26 mouse cellular contexts compared by ENCODE assay signal in genomic region chr15:96794177-96794719, GRCm38 (mm10).
DNase-seq lines count a peak whose midpoint lies in the region; ATAC-seq and TF ChIP-seq lines count a peak whose summit lies in the region.
"Had no signal": no experiment of that assay in that cellular context is flagged by ENCODE, and none has a peak within 500 bp of the region (broad histone marks: within the 10 kb centered on the region; RNA-seq: fewer than 3 reads in every experiment).

No protein-coding gene starts in this region.

- intact Hi-C loops in gastrocnemius, adult 2 months (cut with DNase I), result no loop called here
- intact Hi-C loops in heart, adult 2 months (cut with DNase I), result loop anchor here (5.0 kb wide), 1 partner anchor 42 kb away; no protein-coding TSS in a partner anchor
- intact Hi-C loops in heart, postnatal 14 days (cut with DNase I), result no loop called here

- 71% methylated on average over 6 of the region's 6 CpGs for WGBS in heart, adult 2 months
- WGBS in heart, postnatal 0 days, result 52% methylated on average over 6 of the region's 6 CpGs
- WGBS in heart, embryonic 10.5 days, result 90% methylated on average over 6 of the region's 6 CpGs

- no peak overlapping the region for H3K4me3 ChIP-seq in gastrocnemius, adult 2 months
- H3K4me3 ChIP-seq in heart, adult 2 months, result no peak overlapping the region
- no peak overlapping the region for H3K4me3 ChIP-seq in heart, postnatal 0 days (ENCODE audit: low read depth, low read length)
- no peak overlapping the region for H3K4me3 ChIP-seq in heart, embryonic 10.5 days
- H3K4me3 ChIP-seq: embryonic facial prominence, embryonic 10.5 days; embryonic facial prominence, embryonic 13.5 days; erythroblast, embryonic 14.5 days; forebrain, embryonic 12.5 days; forebrain, embryonic 15.5 days; hindbrain, embryonic 12.5 days; hindbrain, embryonic 15.5 days had no signal

- H3K9ac ChIP-seq in heart, adult 2 months (ENCODE audit: low read depth, low read length), result no peak overlapping the region
- H3K9ac ChIP-seq in heart, postnatal 0 days (replicated peaks; ENCODE audit: low read depth, low read length), result no peak overlapping the region
- H3K9ac ChIP-seq: embryonic facial prominence, embryonic 13.5 days; forebrain, embryonic 12.5 days; forebrain, embryonic 15.5 days; hindbrain, embryonic 12.5 days; hindbrain, embryonic 15.5 days had no signal

- H3K36me3 ChIP-seq in heart, adult 2 months (ENCODE audit: control insufficient read depth, insufficient read depth, low read length), result peaks cover 5% of the 10 kb centered on the region
- no peaks in the 10 kb centered on the region for H3K36me3 ChIP-seq in heart, postnatal 0 days (replicated peaks; ENCODE audit: control insufficient read depth, insufficient read depth, low read length)
- no peaks in the 10 kb centered on the region for H3K36me3 ChIP-seq in heart, embryonic 10.5 days
- H3K36me3 ChIP-seq: embryonic facial prominence, embryonic 10.5 days; embryonic facial prominence, embryonic 13.5 days; forebrain, embryonic 12.5 days; forebrain, embryonic 15.5 days; hindbrain, embryonic 12.5 days; hindbrain, embryonic 15.5 days had no signal

- TF ChIP-seq EP300 in heart, adult 2 months (IDR thresholded peaks at IDR 0.05; ENCODE audit: insufficient read depth, low read depth, low read length), result no peak
- TF ChIP-seq EP300 in heart, postnatal 0 days (IDR thresholded peaks at IDR 0.05; ENCODE audit: low read depth), result no peak

- no peak for DNase-seq in gastrocnemius, adult 2 months
- no peak for DNase-seq in gastrocnemius, postnatal 4 days (ENCODE audit: low spot score in 2 of 2)
- DNase-seq in heart, adult 2 months, result no peak
- DNase-seq in heart, postnatal 14 days, result no peak
- peak; percentile 71 for DNase-seq in heart, postnatal 0 days (ENCODE audit: low spot score)
- no peak for DNase-seq in heart, embryonic 10.5 days (ENCODE audit: low spot score)
- DNase-seq in spleen, postnatal 4 days (ENCODE audit: low spot score in 2 of 2), result peak; percentile 3 to 53
- no peak for DNase-seq in spleen, adult 12 weeks (ENCODE audit: low spot score)
- DNase-seq: adrenal gland, adult 8-10 months; adrenal gland, postnatal 25 days; cerebellum, adult 11-12 months; cerebellum, adult 8-10 months; cerebellum, postnatal 10 days; cerebellum, postnatal 36 days; embryo, embryonic 11 days; gastrocnemius, postnatal 10 days; gastrocnemius, postnatal 36 days had no signal

- peaks cover 9% of the 10 kb centered on the region for H3K4me1 ChIP-seq in heart, adult 2 months (ENCODE audit: control insufficient read depth, insufficient read depth, low read length)
- H3K4me1 ChIP-seq in heart, postnatal 0 days (ENCODE audit: control insufficient read depth, insufficient read depth), result peaks cover 44% of the 10 kb centered on the region
- H3K4me1 ChIP-seq in heart, embryonic 10.5 days, result peaks cover 10% of the 10 kb centered on the region
- H3K4me1 ChIP-seq: forebrain, embryonic 12.5 days; hindbrain, embryonic 12.5 days; hindbrain, embryonic 15.5 days had no signal

- no peak overlapping the region for H3K4me2 ChIP-seq in heart, postnatal 0 days (ENCODE audit: low read depth, low read length)
- H3K4me2 ChIP-seq: embryonic facial prominence, embryonic 13.5 days; forebrain, embryonic 12.5 days; forebrain, embryonic 15.5 days; hindbrain, embryonic 12.5 days; hindbrain, embryonic 15.5 days had no signal

- no peaks in the 10 kb centered on the region for H3K9me3 ChIP-seq in heart, postnatal 0 days (replicated peaks; ENCODE audit: control insufficient read depth, low read length)
- no peaks in the 10 kb centered on the region for H3K9me3 ChIP-seq in heart, embryonic 10.5 days
- H3K9me3 ChIP-seq: embryonic facial prominence, embryonic 10.5 days; embryonic facial prominence, embryonic 13.5 days; forebrain, embryonic 12.5 days; forebrain, embryonic 15.5 days; hindbrain, embryonic 12.5 days; hindbrain, embryonic 15.5 days had no signal

- TF ChIP-seq POLR2A in heart, adult 2 months (IDR thresholded peaks at IDR 0.05; ENCODE audit: insufficient read depth, low read depth, low read length), result no peak

- no peaks in the 10 kb centered on the region for H3K79me2 ChIP-seq in heart, adult 2 months (replicated peaks; ENCODE audit: control insufficient read depth, insufficient read depth, low read length)

- H3K27me3 ChIP-seq in heart, adult 2 months (ENCODE audit: control insufficient read depth, insufficient read depth, low read length), result no peaks in the 10 kb centered on the region
- no peaks in the 10 kb centered on the region for H3K27me3 ChIP-seq in heart, postnatal 0 days (ENCODE audit: control insufficient read depth, insufficient read depth, low read length)
- no peaks in the 10 kb centered on the region for H3K27me3 ChIP-seq in heart, embryonic 10.5 days (ENCODE audit: insufficient read depth, poor library complexity, severe bottlenecking)
- H3K27me3 ChIP-seq: embryonic facial prominence, embryonic 13.5 days; forebrain, embryonic 12.5 days; forebrain, embryonic 15.5 days; hindbrain, embryonic 12.5 days; hindbrain, embryonic 15.5 days had no signal

- ATAC-seq in heart, postnatal 0 days (ENCODE audit: insufficient read depth, low read depth), result peak; percentile 61
- ATAC-seq: activated CD4-positive, CD25-positive, alpha-beta regulatory T cell, adult 4 months; forebrain, embryonic 15.5 days; intestine, postnatal 0 days had no signal

- 0 out of 2 replicates have a peak overlapping the region, but pooled peaks have one; percentile 0 for H3K27ac ChIP-seq in gastrocnemius, adult 2 months
- H3K27ac ChIP-seq in heart, adult 2 months, result peak overlapping the region; percentile 39
- peak overlapping the region; percentile 43 for H3K27ac ChIP-seq in heart, postnatal 0 days (ENCODE audit: low read depth)
- no peak overlapping the region for H3K27ac ChIP-seq in heart, embryonic 10.5 days
- H3K27ac ChIP-seq: embryonic facial prominence, embryonic 10.5 days; embryonic facial prominence, embryonic 13.5 days; forebrain, embryonic 12.5 days; forebrain, embryonic 15.5 days; hindbrain, embryonic 12.5 days; hindbrain, embryonic 15.5 days had no signal

- TF ChIP-seq CTCF in gastrocnemius, adult 2 months (IDR thresholded peaks at IDR 0.05), result no peak
- TF ChIP-seq CTCF in heart, adult 2 months (IDR thresholded peaks at IDR 0.05), result no peak
- TF ChIP-seq CTCF in heart, postnatal 0 days (IDR thresholded peaks at IDR 0.05; ENCODE audit: low read depth), result no peak

Comparison
In these comparisons a context has a peak if more than half of its experiments do, and no peak if none do; other contexts are left out.
1. DNase-seq: peak in heart, postnatal 0 days (single experiment) and spleen, postnatal 4 days (2 of 2); none in gastrocnemius, adult 2 months (single experiment), gastrocnemius, postnatal 4 days (0 of 2), heart, adult 2 months (0 of 2), heart, postnatal 14 days (0 of 2), heart, embryonic 10.5 days (single experiment) and spleen, adult 12 weeks (single experiment).